Mouse (Mus musculus) limb, embryonic 12.5 days (tissue): ENCODE data around the gene Rbm28. TPM values are rescaled to one million over a fixed set of nuclear protein-coding genes. Genes with fewer than 3 reads are reported as not detected.

Source experiments
- microRNA-seq: library from miRNA; unstranded; fragments of <30 nt; microRNA quantifications from one replicate; pipeline ENCODE4, GENCODE M21; 2017
- polyA plus RNA-seq: library from polyadenylated mRNA; unstranded; fragments of >200 nt; fragmentation: Nextera tagmentation; extraction: Ambion mirVana; gene quantifications from 2 replicates; pipeline ENCODE4 v1.2.1, GENCODE M21; 2016

Gene Rbm28
- polyA plus RNA-seq, 1 experiment from 2014 or later = 59.5 TPM

Small RNA genes lying within 50 kb of the gene (microRNA-seq; reads per million reads assigned to microRNA genes)
- not detected for gene Gm24303

Other genes starting within 250 kb of the Rbm28 start
- not detected in 2 replicates for gene Lep, start 104.8 kb downstream of the Rbm28 start, polyA plus RNA-seq
- gene Prrt4, start 14.6 kb upstream of the Rbm28 start, polyA plus RNA-seq = 1.1 and 1.6 TPM in 2 replicates
- 44.5 and 46.7 TPM in 2 replicates for gene Impdh1, start 51.4 kb upstream of the Rbm28 start, polyA plus RNA-seq
- 41.5 and 48.4 TPM in 2 replicates for gene Hilpda, start 107.5 kb upstream of the Rbm28 start, polyA plus RNA-seq
- 0.29 and 0.65 TPM in 2 replicates for gene Fam71f2, start 114.6 kb upstream of the Rbm28 start, polyA plus RNA-seq
- gene Fam71f1, start 154.1 kb upstream of the Rbm28 start, polyA plus RNA-seq = not detected in 2 replicates
- gene Calu, start 183.1 kb upstream of the Rbm28 start, polyA plus RNA-seq = 293 and 320 TPM in 2 replicates
- gene Opn1sw, start 223.5 kb upstream of the Rbm28 start, polyA plus RNA-seq = 0.31 and 1.1 TPM in 2 replicates
- gene Ccdc136, start 231.3 kb upstream of the Rbm28 start, polyA plus RNA-seq = 31.8 and 40.1 TPM in 2 replicates